Mouse (Mus musculus): ENCODE data around the gene Lsg1. TPM values are rescaled to one million over a fixed set of nuclear protein-coding genes. Genes with fewer than 3 reads are reported as not detected.
A peak's percentile ranks its signal among the peaks of the same experiment; 100 is the strongest.

Lsg1 gene
- total and polyA plus RNA-seq, 3 experiments = 58.8 to 84.4 TPM; not detected in 1

GRCm38 (mm10) chr16:30511563-30512340, 75.6 kb downstream of the Lsg1 start (continued):
- TF ChIP-seq CTCF (IDR thresholded peaks at IDR 0.05 in 2 of 3, conservative IDR thresholded peaks at IDR 0.05 in 1 of 3; ENCODE audit: control insufficient read depth in 1 of 3, insufficient read depth in 1 of 3, low read depth in 2 of 3, low read length in 3 of 3, poor library complexity in 1 of 3, severe bottlenecking in 1 of 3) (no peak), ELF1 (IDR thresholded peaks at IDR 0.05; ENCODE audit: low read depth, low read length) (peak; percentile 36; the same call in 1 of the 2 replicates), ZC3H11A (IDR thresholded peaks at IDR 0.05; ENCODE audit: low read depth, low read length) (no peak), TAL1 (IDR thresholded peaks at IDR 0.05; ENCODE audit: low read length) (no peak)

- peaks cover 8% of the 10 kb centered on the region; the same call in 1 of the 2 replicates for H3K79me2 ChIP-seq (ENCODE audit: control insufficient read depth, insufficient read depth, low read length, poor library complexity)
- DNase-seq (ENCODE audit: low read depth, low spot score) = peak; percentile 92
- peaks cover 0 to 20% of the 10 kb centered on the region in 2 experiments; a peak in 2 of 4 replicates for H3K36me3 ChIP-seq (ENCODE audit: control insufficient read depth in 1 of 2, insufficient read depth in 2 of 2, low read length in 2 of 2)
- H3K27me3 ChIP-seq (ENCODE audit: control insufficient read depth in 1 of 2, insufficient read depth in 2 of 2, low read length in 2 of 2) = no peaks in the 10 kb centered on the region
- H3K4me1 ChIP-seq (ENCODE audit: control insufficient read depth in 1 of 2, insufficient read depth in 2 of 2, low read length in 2 of 2) = peaks cover 0 to 21% of the 10 kb centered on the region in 2 experiments; a peak in 2 of 4 replicates
- H3K27ac ChIP-seq (ENCODE audit: control insufficient read depth, low read depth, low read length) = peak overlapping the region; percentile 79
- peak overlapping the region; percentile 79 for H3K9ac ChIP-seq (ENCODE audit: control insufficient read depth, low read depth, low read length, poor library complexity, severe bottlenecking)
- H3K4me3 ChIP-seq (ENCODE audit: control insufficient read depth in 1 of 2, insufficient read depth in 1 of 2, low read depth in 2 of 2, low read length in 2 of 2) = peak overlapping the region; percentile 68 to 79
- no peaks in the 10 kb centered on the region for H3K9me3 ChIP-seq (replicated peaks; ENCODE audit: insufficient read depth, low read length)
- TF ChIP-seq MAX (IDR thresholded peaks at IDR 0.05; ENCODE audit: low read length) = no peak; the same call in 1 of the 2 replicates
- peak; percentile 58 for TF ChIP-seq MXI1 (IDR thresholded peaks at IDR 0.05; ENCODE audit: low read depth, low read length)
- no peak for TF ChIP-seq CTCF (IDR thresholded peaks at IDR 0.05 in 2 of 3, conservative IDR thresholded peaks at IDR 0.05 in 1 of 3; ENCODE audit: control insufficient read depth in 1 of 3, insufficient read depth in 1 of 3, low read depth in 2 of 3, low read length in 3 of 3, poor library complexity in 1 of 3, severe bottlenecking in 1 of 3)
- TF ChIP-seq RCOR1 (IDR thresholded peaks at IDR 0.05; ENCODE audit: low read depth, low read length) = no peak
- TF ChIP-seq ELF1 (IDR thresholded peaks at IDR 0.05; ENCODE audit: low read depth, low read length) = peak; percentile 100
- no peak for TF ChIP-seq MEF2A (IDR thresholded peaks at IDR 0.05; ENCODE audit: extremely low read depth, insufficient replicate concordance, low read depth, low read length, poor library complexity, severe bottlenecking)
- TF ChIP-seq ZKSCAN1 (IDR thresholded peaks at IDR 0.05; ENCODE audit: low read depth, low read length) = no peak
- TF ChIP-seq USF2 (IDR thresholded peaks at IDR 0.05; ENCODE audit: borderline replicate concordance in 1 of 2, insufficient read depth in 1 of 2, low read depth in 1 of 2, low read length in 2 of 2) = no peak
- peak; percentile 90; the same call in 1 of the 2 replicates for TF ChIP-seq MAZ (IDR thresholded peaks at IDR 0.05; ENCODE audit: low read depth, low read length)
- TF ChIP-seq CHD1 (IDR thresholded peaks at IDR 0.05; ENCODE audit: low read depth, low read length) = no peak
- TF ChIP-seq BHLHE40 (IDR thresholded peaks at IDR 0.05; ENCODE audit: borderline replicate concordance, low read depth, low read length) = no peak
- TF ChIP-seq ZC3H11A (IDR thresholded peaks at IDR 0.05; ENCODE audit: low read depth, low read length) = no peak
- peak; percentile 64; the same call in 1 of the 2 replicates for TF ChIP-seq ETS1 (IDR thresholded peaks at IDR 0.05; ENCODE audit: low read depth, low read length)
- TF ChIP-seq SMC3 (IDR thresholded peaks at IDR 0.05; ENCODE audit: low read depth, low read length) = no peak
- peak; percentile 72 for TF ChIP-seq SIN3A (IDR thresholded peaks at IDR 0.05; ENCODE audit: low read length)
- peak; percentile 88 for TF ChIP-seq TBP (IDR thresholded peaks at IDR 0.05; ENCODE audit: low read depth, low read length)
- peak; percentile 52; the same call in 1 of the 2 replicates for TF ChIP-seq ZMIZ1 (IDR thresholded peaks at IDR 0.05; ENCODE audit: low read depth, low read length)
- TF ChIP-seq JUND (IDR thresholded peaks at IDR 0.05; ENCODE audit: low read depth, low read length) = no peak
- peak; percentile 36; the same call in 1 of the 2 replicates for TF ChIP-seq CHD2 (IDR thresholded peaks at IDR 0.05; ENCODE audit: low read length)
- no peak for TF ChIP-seq MYB (IDR thresholded peaks at IDR 0.05; ENCODE audit: low read depth, low read length)
- TF ChIP-seq NRF1 (IDR thresholded peaks at IDR 0.05; ENCODE audit: insufficient read depth, low read depth, low read length, poor library complexity, severe bottlenecking) = peak; percentile 97
- TF ChIP-seq RAD21 (IDR thresholded peaks at IDR 0.05; ENCODE audit: low read depth, low read length) = no peak
- TF ChIP-seq NELFE (IDR thresholded peaks at IDR 0.05; ENCODE audit: low read depth, low read length) = peak; percentile 92
- no peak for TF ChIP-seq E2F4 (IDR thresholded peaks at IDR 0.05; ENCODE audit: borderline replicate concordance, low read depth, low read length)
- TF ChIP-seq TCF12 (IDR thresholded peaks at IDR 0.05; ENCODE audit: low read depth, low read length) = peak; percentile 75
- TF ChIP-seq GABPA (IDR thresholded peaks at IDR 0.05; ENCODE audit: low read depth, low read length) = no peak
- 0 out of 2 replicates have a peak, but pooled peaks have one; percentile 44 for TF ChIP-seq POLR2AphosphoS5 (IDR thresholded peaks at IDR 0.05; ENCODE audit: borderline replicate concordance, low read depth, low read length)
- TF ChIP-seq GATA1 (IDR thresholded peaks at IDR 0.05; ENCODE audit: low read depth, low read length) = no peak
- no peak for TF ChIP-seq TAL1 (IDR thresholded peaks at IDR 0.05; ENCODE audit: low read length)
Measured at GRCm38 (mm10) chr16:30510504-30511451, 76.6 kb downstream of the Lsg1 start.
